Mouse (Mus musculus) subcutaneous adipose tissue, adult 2 months (tissue): Measurements from ENCODE around the gene Rsl24d1. TPM values are rescaled to one million over a fixed set of nuclear protein-coding genes. Genes with fewer than 3 reads are reported as not detected.

Experiments
- polyA plus RNA-seq: library from polyadenylated mRNA; depleted of rRNA; stranded (reverse); fragments of >200 nt; gene quantifications from 2 replicates; pipeline ENCODE4 v1.2.3, GENCODE M21; 2012; ENCODE audit warnings: low replicate concordance; rRNA removed

Rsl24d1 gene
- 20.1 and 27.4 TPM in 2 replicates for polyA plus RNA-seq

GRCm38 (mm10) chr9:73112919-73113906 is at the start of gene Rsl24d1:
Rsl24d1 (plus strand) TSS chr9:73113426.

DNA sequence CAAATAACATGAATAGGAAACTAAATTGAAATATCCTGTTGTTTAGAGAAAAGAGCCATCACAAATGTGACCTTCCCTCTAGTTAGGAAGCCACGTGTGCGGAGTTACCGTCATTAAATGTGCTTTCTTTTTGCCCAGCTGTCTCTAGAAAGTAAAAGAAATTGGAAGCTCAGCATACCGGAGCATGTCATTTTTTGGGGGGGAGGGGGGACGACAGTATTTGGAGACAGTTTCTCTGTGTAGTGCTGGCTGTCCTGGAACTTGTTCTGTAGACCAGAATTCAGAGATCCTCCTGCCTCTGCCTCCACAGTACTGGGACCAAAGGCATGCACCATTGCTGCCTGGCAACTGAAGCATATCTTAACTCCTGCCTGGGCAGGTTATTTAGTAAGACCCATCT is 11.7 kb upstream of the Rsl24d1 start, which contains the start of gene Khdc3:
Gene Khdc3 (plus strand): TSS at position 301 of the 400 bp plus-strand sequence.

DNA sequence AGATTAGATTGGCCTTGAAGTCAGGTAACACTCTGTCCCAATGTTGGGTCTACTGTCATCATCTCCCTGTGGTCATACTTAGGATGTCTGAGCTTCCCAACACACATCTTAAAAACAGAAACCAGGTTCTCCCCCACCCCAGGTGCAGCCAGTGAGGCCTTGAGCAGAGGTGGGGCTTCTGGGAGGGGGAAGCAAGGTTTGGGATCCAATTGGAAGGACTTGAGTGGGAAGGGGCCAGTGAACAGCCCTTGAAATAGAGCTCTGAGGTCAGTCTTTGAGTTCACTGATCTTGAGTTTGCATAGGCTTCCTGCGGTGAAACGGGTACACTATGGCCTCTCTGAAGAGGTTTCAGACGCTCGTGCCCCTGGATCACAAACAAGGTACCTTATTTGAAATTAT is 11.0 kb upstream of the Rsl24d1 start, which contains the start of gene Gm20509:
Gene Gm20509 (plus strand): TSS at position 290 of the 400 bp plus-strand sequence.

Other genes starting within 250 kb of the Rsl24d1 start
- 1.3 and 4.2 TPM in 2 replicates for gene Pygo1, start 187.8 kb upstream of the Rsl24d1 start, polyA plus RNA-seq
- 0.73 and 0.84 TPM in 2 replicates for gene Dyx1c1, start 154.6 kb upstream of the Rsl24d1 start, polyA plus RNA-seq
- gene Gm44503, start 154.6 kb upstream of the Rsl24d1 start, polyA plus RNA-seq, result not detected in 2 replicates
- gene Ccpg1os, start 128.0 kb upstream of the Rsl24d1 start, polyA plus RNA-seq, result 16.5 and 18.8 TPM in 2 replicates
- gene Ccpg1, start 128.0 kb upstream of the Rsl24d1 start, polyA plus RNA-seq, result 14.0 and 14.2 TPM in 2 replicates
- gene Pigb, start 73.0 kb upstream of the Rsl24d1 start, polyA plus RNA-seq, result 9.0 and 16.6 TPM in 2 replicates
- 2.6 and 7.6 TPM in 2 replicates for gene Rab27a, start 68.6 kb upstream of the Rsl24d1 start, polyA plus RNA-seq
- gene Khdc3, start 11.6 kb upstream of the Rsl24d1 start, polyA plus RNA-seq, result 0.09 and 0.12 TPM in 2 replicates
- gene Gm20509, start 11.0 kb upstream of the Rsl24d1 start, polyA plus RNA-seq, result not detected in 2 replicates